Mouse (Mus musculus) liver, adult 2 months (tissue): ENCODE data around the gene Magt1. TPM values are rescaled to one million over a fixed set of nuclear protein-coding genes. Genes with fewer than 3 reads are reported as not detected.

Experiments used
- DNase-seq: peaks from one replicate; pipeline ENCODE4 v3.0.0-alpha.2; 2011; ENCODE audit warnings: low read depth, low spot score; ENCODE audit errors: extremely low read depth
- H3K27ac ChIP-seq: fragments of 200-500 bp; replicated peaks from 2 replicates; pipeline ENCODE4 v1.5.1; 2012; ENCODE audit warnings: low read depth, mild to moderate bottlenecking, control low read depth, inconsistent platforms, low read length; ENCODE audit not compliant: insufficient read depth
- H3K27me3 ChIP-seq: fragments of 200-500 bp; 2 replicates; pipeline ENCODE4 v1.6.1; 2012; ENCODE audit warnings: mild to moderate bottlenecking, moderate library complexity, low read length, inconsistent platforms; ENCODE audit not compliant: control insufficient read depth, insufficient read depth
- H3K36me3 ChIP-seq: fragments of 200-500 bp; 2 replicates; pipeline ENCODE4 v1.6.1; 2012; ENCODE audit warnings: low read length, inconsistent platforms; ENCODE audit not compliant: control insufficient read depth, insufficient read depth
- H3K4me1 ChIP-seq: fragments of 200-500 bp; 2 replicates; pipeline ENCODE4 v1.6.1; 2011; ENCODE audit warnings: low read length; ENCODE audit not compliant: control insufficient read depth, insufficient read depth
- H3K4me3 ChIP-seq: fragments of 200-500 bp; 2 replicates; pipeline ENCODE4 v1.5.1; 2011; ENCODE audit warnings: low read depth, mild to moderate bottlenecking, control low read depth, low read length, moderate library complexity; ENCODE audit not compliant: insufficient read depth
- H3K79me2 ChIP-seq: fragments of 200-500 bp; 2 replicates; pipeline ENCODE4 v1.6.1; 2012; ENCODE audit warnings: inconsistent platforms, mild to moderate bottlenecking, low read length, moderate library complexity; ENCODE audit not compliant: control insufficient read depth, insufficient read depth
- H3K9ac ChIP-seq: fragments of 200-500 bp; 2 replicates; pipeline ENCODE4 v1.6.1; 2012; ENCODE audit warnings: low read depth, mild to moderate bottlenecking, control low read depth, inconsistent platforms, low read length
- CTCF ChIP-seq: fragments of 200-500 bp; IDR thresholded peaks from 2 replicates; pipeline ENCODE4 v1.5.1; 2011; ENCODE audit warnings: low read depth, low read length, control low read depth
- POLR2A ChIP-seq: fragments of 200-500 bp; IDR thresholded peaks from 2 replicates; pipeline ENCODE4 v1.6.1; 2011; ENCODE audit warnings: low read length, control low read depth; ENCODE audit not compliant: insufficient read depth; ENCODE audit errors: extremely low read depth
- WGBS: fragments of 180-500 bp; shearing (Covaris S2); methylation state at CpG from one replicate; pipeline ENCODE4 v1.1.7; 2018; 5-methylcytosine and 5-hydroxymethylcytosine counted together
- polyA plus RNA-seq: library from polyadenylated mRNA; depleted of rRNA; stranded (reverse); fragments of >200 nt; gene quantifications from 2 replicates; pipeline ENCODE4 v1.2.3, GENCODE M21; 2012
- total RNA-seq: library from RNA; depleted of rRNA; stranded (reverse); fragments of >200 nt; gene quantifications from 2 replicates; pipeline ENCODE4 v1.2.3, GENCODE M21; 2014

The Magt1 gene
- total and polyA plus RNA-seq, 2 experiments: 8.9 to 55.3 TPM

GRCm38 (mm10) chrX:106037185-106037752, 25.6 kb upstream of the Magt1 start:
- Histone ChIP-seq H3K79me2 (peaks cover 4% of the 10 kb centered on the region; the same call in 1 of the 2 replicates), H3K4me3 (no peak overlapping the region), H3K4me1 (peaks cover 11% of the 10 kb centered on the region; the same call in 1 of the 2 replicates), H3K36me3 (no peaks in the 10 kb centered on the region), H3K27me3 (no peaks in the 10 kb centered on the region), H3K9ac (no peak overlapping the region), H3K27ac (no peak overlapping the region)
- 65% methylated on average over 3 of the region's 3 CpGs for WGBS
- no peak for TF ChIP-seq CTCF
- no peak for TF ChIP-seq POLR2A
- no peak for DNase-seq

- Histone ChIP-seq H3K79me2 (peaks cover 10% of the 10 kb centered on the region; the same call in 1 of the 2 replicates), H3K36me3 (no peaks in the 10 kb centered on the region)
- WGBS: 43% methylated on average over 2 of the region's 2 CpGs
These were observed 24.0 kb upstream of the Magt1 start for GRCm38 (mm10) chrX:106035727-106036126.

DNA sequence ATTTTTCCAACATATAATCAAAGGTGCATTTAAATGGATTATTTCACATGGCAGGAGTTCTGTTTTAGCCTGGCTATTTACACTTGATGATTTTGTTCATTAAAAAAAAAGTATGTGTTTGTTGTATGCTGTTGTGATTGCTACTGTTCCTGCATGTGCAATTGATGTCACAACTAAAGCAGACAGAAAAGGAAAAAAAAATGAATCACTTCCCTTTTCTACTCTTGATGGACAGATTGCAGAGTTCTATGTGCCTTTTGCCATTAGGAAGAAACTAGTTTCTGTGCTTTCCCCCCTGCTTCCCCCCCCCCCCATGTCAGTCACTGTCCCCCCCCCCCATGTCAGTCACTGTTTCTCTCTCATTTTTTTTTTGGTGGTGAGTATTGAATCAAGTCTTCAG, 19.4 kb upstream of the Magt1 start:
- TF ChIP-seq POLR2A (no peak), CTCF (no peak)
- H3K9ac ChIP-seq: no peak overlapping the region
- no peaks in the 10 kb centered on the region for H3K36me3 ChIP-seq
- H3K27ac ChIP-seq: no peak overlapping the region
- H3K4me3 ChIP-seq: no peak overlapping the region
- peaks cover 10% of the 10 kb centered on the region; the same call in 1 of the 2 replicates for H3K79me2 ChIP-seq
- DNase-seq: no peak
- peaks cover 9% of the 10 kb centered on the region; the same call in 1 of the 2 replicates for H3K4me1 ChIP-seq
- no peaks in the 10 kb centered on the region for H3K27me3 ChIP-seq

More at GRCm38 (mm10) chrX:106035727-106036126, 24.0 kb upstream of the Magt1 start:
- H3K27ac ChIP-seq: no peak overlapping the region
- H3K9ac ChIP-seq: no peak overlapping the region
- H3K27me3 ChIP-seq: no peaks in the 10 kb centered on the region
- DNase-seq: no peak
- H3K4me3 ChIP-seq: no peak overlapping the region
- no peak for TF ChIP-seq POLR2A
- TF ChIP-seq CTCF: no peak
- peaks cover 11% of the 10 kb centered on the region; the same call in 1 of the 2 replicates for H3K4me1 ChIP-seq

- Histone ChIP-seq H3K36me3 (no peaks in the 10 kb centered on the region), H3K27me3 (no peaks in the 10 kb centered on the region), H3K9ac (no peak overlapping the region), H3K27ac (no peak overlapping the region), H3K79me2 (peaks cover 10% of the 10 kb centered on the region; the same call in 1 of the 2 replicates), H3K4me3 (no peak overlapping the region), H3K4me1 (peaks cover 8% of the 10 kb centered on the region; the same call in 1 of the 2 replicates)
- 68% methylated on average over 5 of the region's 5 CpGs for WGBS
- no peak for TF ChIP-seq POLR2A
- TF ChIP-seq CTCF: no peak
- no peak for DNase-seq
These were observed 18.5 kb upstream of the Magt1 start for GRCm38 (mm10) chrX:106030176-106030575.

GRCm38 (mm10) chrX:106027343-106027674, 15.6 kb upstream of the Magt1 start:
- Histone ChIP-seq H3K4me3 (peak overlapping the region; percentile 86), H3K9ac (peak overlapping the region; percentile 93), H3K27ac (peak overlapping the region; percentile 91), H3K27me3 (no peaks in the 10 kb centered on the region), H3K79me2 (peaks cover 6% of the 10 kb centered on the region; the same call in 1 of the 2 replicates), H3K36me3 (no peaks in the 10 kb centered on the region), H3K4me1 (peaks cover 4% of the 10 kb centered on the region; the same call in 1 of the 2 replicates)
- TF ChIP-seq POLR2A: no peak
- TF ChIP-seq CTCF: no peak
- WGBS: 0% methylated on average over 8 of the region's 8 CpGs
- DNase-seq: no peak
